Mouse (Mus musculus): ENCODE measurements around the gene Spr. TPM values are rescaled to one million over a fixed set of nuclear protein-coding genes. Genes with fewer than 3 reads are reported as not detected.
A peak's percentile ranks its signal among the peaks of the same experiment; 100 is the strongest.

Spr gene
- polyA plus RNA-seq, 1 experiment, result 72.4 TPM

DNA sequence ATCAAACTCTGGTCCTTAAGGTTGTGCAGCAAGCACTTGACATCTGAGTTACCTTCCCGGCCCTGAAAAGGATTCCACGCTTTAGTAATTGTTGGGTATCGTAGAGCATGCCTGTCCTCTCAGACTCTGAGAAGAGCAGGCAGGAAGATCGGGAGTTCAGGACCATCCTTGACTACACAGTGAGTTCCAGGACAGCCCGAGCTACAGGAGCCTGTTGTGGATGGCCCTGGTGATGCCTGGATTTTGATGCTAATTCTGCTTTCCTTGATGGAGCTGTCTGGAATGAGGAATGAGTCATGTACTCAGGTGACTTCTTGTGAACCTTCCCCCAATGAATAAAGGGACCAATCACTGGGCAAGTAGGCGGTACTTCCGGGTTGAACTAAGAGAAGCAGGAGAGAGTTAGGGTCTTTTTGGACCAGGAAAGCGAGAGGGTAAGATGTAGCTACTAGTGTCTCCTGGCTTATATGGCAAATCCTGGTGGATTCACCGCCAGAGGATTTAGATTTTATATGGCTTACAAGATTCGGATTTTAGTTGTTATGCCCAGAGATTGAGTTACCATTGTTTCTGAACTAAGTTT is 32.4 kb downstream of the Spr start:
- H3K36me3 ChIP-seq (ENCODE audit: control insufficient read depth, insufficient read depth), result no peaks in the 10 kb centered on the region
- TF ChIP-seq USF1 (IDR thresholded peaks at IDR 0.05; ENCODE audit: low read depth) (no peak), CEBPB (IDR thresholded peaks at IDR 0.05; ENCODE audit: insufficient read depth, poor library complexity, severe bottlenecking) (no peak), MYOG (IDR thresholded peaks at IDR 0.05; ENCODE audit: control insufficient read depth in 1 of 3, insufficient read depth in 1 of 3, insufficient read length in 2 of 3, low read depth in 2 of 3) (no peak), TCF12 (IDR thresholded peaks at IDR 0.05; ENCODE audit: insufficient read depth, poor library complexity, severe bottlenecking) (no peak), MAX (IDR thresholded peaks at IDR 0.05; ENCODE audit: low read depth) (no peak), POLR2AphosphoS2 (IDR thresholded peaks at IDR 0.05; ENCODE audit: insufficient read length, low read depth) (no peak), E2F4 (IDR thresholded peaks at IDR 0.05; ENCODE audit: insufficient read depth) (no peak), MYOD1 (IDR thresholded peaks at IDR 0.05; ENCODE audit: control insufficient read depth in 1 of 3, insufficient read length in 2 of 3, low read depth in 2 of 3) (no peak)
- H3K79me2 ChIP-seq (ENCODE audit: control insufficient read depth, insufficient read depth), result no peaks in the 10 kb centered on the region

DNA sequence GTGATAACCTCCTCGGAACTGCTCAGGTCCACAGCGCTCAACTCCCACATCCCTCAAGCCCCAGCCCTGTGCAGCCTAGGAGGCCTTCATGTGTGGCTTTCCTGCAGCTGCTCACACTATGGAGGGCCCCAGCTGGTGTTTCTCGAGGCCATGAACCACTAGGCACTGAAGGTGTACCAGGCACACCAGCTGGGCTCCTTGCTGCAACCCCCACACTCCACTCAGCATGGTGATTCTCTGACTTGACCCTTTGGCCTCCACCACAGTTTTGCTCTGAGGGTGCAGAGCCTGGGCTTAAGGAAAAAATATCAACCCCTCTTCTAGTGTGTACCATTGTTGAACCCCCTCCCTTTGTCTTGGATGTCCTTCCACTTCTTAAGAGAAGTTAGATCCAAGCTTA is 34.2 kb downstream of the Spr start:
- H3ac ChIP-seq (ENCODE audit: control insufficient read depth, insufficient read length), result no peak overlapping the region
- H3K4me2 ChIP-seq (ENCODE audit: low read depth), result no peak overlapping the region
- H3K36me3 ChIP-seq (ENCODE audit: control insufficient read depth, insufficient read depth), result no peaks in the 10 kb centered on the region

More for the DNA sequence above, 32.4 kb downstream of the Spr start:
- peaks cover 37% of the 10 kb centered on the region for H3K27me3 ChIP-seq (ENCODE audit: control insufficient read depth, insufficient read depth, insufficient read length)
- no peak overlapping the region for H3ac ChIP-seq (ENCODE audit: control insufficient read depth, insufficient read length)
- H3K4me2 ChIP-seq (ENCODE audit: low read depth), result no peak overlapping the region
- no peak overlapping the region for H3K4me3 ChIP-seq

DNA sequence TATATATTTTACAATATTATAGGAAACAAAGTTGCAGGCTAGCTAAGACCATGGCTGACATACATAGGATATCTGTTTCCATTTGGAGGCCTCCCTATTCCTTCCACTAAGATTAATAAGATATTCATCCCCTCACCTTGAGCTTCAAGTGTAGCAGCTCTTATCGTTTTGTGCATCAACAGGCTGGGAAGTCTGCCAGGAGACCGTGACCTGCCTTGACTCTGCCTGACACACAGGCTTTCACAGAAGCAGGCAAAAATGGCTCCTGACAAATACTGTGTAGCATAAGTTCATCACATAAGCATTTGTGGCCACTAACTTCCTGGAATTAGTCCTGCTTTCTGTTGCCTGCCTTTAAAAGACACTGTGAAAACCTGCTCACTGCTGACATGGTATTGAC is 41.1 kb downstream of the Spr start:
- peaks cover 9% of the 10 kb centered on the region for H3K27me3 ChIP-seq (ENCODE audit: control insufficient read depth, insufficient read depth, insufficient read length)
- no peak for TF ChIP-seq MYOD1 (IDR thresholded peaks at IDR 0.05; ENCODE audit: control insufficient read depth in 1 of 3, insufficient read length in 2 of 3, low read depth in 2 of 3)
- TF ChIP-seq SRF (IDR thresholded peaks at IDR 0.05; ENCODE audit: control insufficient read depth, insufficient read length, low read depth), result no peak
- TF ChIP-seq POLR2AphosphoS2 (IDR thresholded peaks at IDR 0.05; ENCODE audit: insufficient read length, low read depth), result no peak
- no peak for TF ChIP-seq CEBPB (IDR thresholded peaks at IDR 0.05; ENCODE audit: insufficient read depth, poor library complexity, severe bottlenecking)
- no peak for TF ChIP-seq TCF12 (IDR thresholded peaks at IDR 0.05; ENCODE audit: insufficient read depth, poor library complexity, severe bottlenecking)
- TF ChIP-seq REST (IDR thresholded peaks at IDR 0.05; ENCODE audit: insufficient read depth, insufficient read length), result no peak
- TF ChIP-seq TCF3 (IDR thresholded peaks at IDR 0.05; ENCODE audit: insufficient read length, low read depth), result no peak
- no peak for TF ChIP-seq MAX (IDR thresholded peaks at IDR 0.05; ENCODE audit: low read depth)
- no peak for TF ChIP-seq USF1 (IDR thresholded peaks at IDR 0.05; ENCODE audit: low read depth)
- TF ChIP-seq MYOG (IDR thresholded peaks at IDR 0.05; ENCODE audit: control insufficient read depth in 1 of 3, insufficient read depth in 1 of 3, insufficient read length in 2 of 3, low read depth in 2 of 3), result no peak
- TF ChIP-seq E2F4 (IDR thresholded peaks at IDR 0.05; ENCODE audit: insufficient read depth), result no peak
- TF ChIP-seq POLR2A (IDR thresholded peaks at IDR 0.05; ENCODE audit: insufficient read length, low read depth), result no peak
- H3K4me3 ChIP-seq, result no peak overlapping the region
- no peaks in the 10 kb centered on the region for H3K79me2 ChIP-seq (ENCODE audit: control insufficient read depth, insufficient read depth)
- no peaks in the 10 kb centered on the region for H3K36me3 ChIP-seq (ENCODE audit: control insufficient read depth, insufficient read depth)
- H3ac ChIP-seq (ENCODE audit: control insufficient read depth, insufficient read length), result no peak overlapping the region
- no peak overlapping the region for H3K4me2 ChIP-seq (ENCODE audit: low read depth)

More for the DNA sequence above, 34.2 kb downstream of the Spr start:
- H3K79me2 ChIP-seq (ENCODE audit: control insufficient read depth, insufficient read depth), result no peaks in the 10 kb centered on the region
- H3K27me3 ChIP-seq (ENCODE audit: control insufficient read depth, insufficient read depth, insufficient read length), result peaks cover 37% of the 10 kb centered on the region
- TF ChIP-seq USF1 (IDR thresholded peaks at IDR 0.05; ENCODE audit: low read depth), result no peak
- TF ChIP-seq E2F4 (IDR thresholded peaks at IDR 0.05; ENCODE audit: insufficient read depth), result no peak
- TF ChIP-seq MYOD1 (IDR thresholded peaks at IDR 0.05; ENCODE audit: control insufficient read depth in 1 of 3, insufficient read length in 2 of 3, low read depth in 2 of 3), result no peak
- no peak for TF ChIP-seq MYOG (IDR thresholded peaks at IDR 0.05; ENCODE audit: control insufficient read depth in 1 of 3, insufficient read depth in 1 of 3, insufficient read length in 2 of 3, low read depth in 2 of 3)
- TF ChIP-seq REST (IDR thresholded peaks at IDR 0.05; ENCODE audit: insufficient read depth, insufficient read length), result no peak
- TF ChIP-seq MAX (IDR thresholded peaks at IDR 0.05; ENCODE audit: low read depth), result no peak
- TF ChIP-seq POLR2AphosphoS2 (IDR thresholded peaks at IDR 0.05; ENCODE audit: insufficient read length, low read depth), result no peak
- TF ChIP-seq TCF12 (IDR thresholded peaks at IDR 0.05; ENCODE audit: insufficient read depth, poor library complexity, severe bottlenecking), result no peak
- TF ChIP-seq CEBPB (IDR thresholded peaks at IDR 0.05; ENCODE audit: insufficient read depth, poor library complexity, severe bottlenecking), result no peak
- TF ChIP-seq POLR2A (IDR thresholded peaks at IDR 0.05; ENCODE audit: insufficient read length, low read depth), result no peak
- TF ChIP-seq TCF3 (IDR thresholded peaks at IDR 0.05; ENCODE audit: insufficient read length, low read depth), result no peak
- no peak for TF ChIP-seq SRF (IDR thresholded peaks at IDR 0.05; ENCODE audit: control insufficient read depth, insufficient read length, low read depth)
- H3K4me3 ChIP-seq, result no peak overlapping the region

DNA sequence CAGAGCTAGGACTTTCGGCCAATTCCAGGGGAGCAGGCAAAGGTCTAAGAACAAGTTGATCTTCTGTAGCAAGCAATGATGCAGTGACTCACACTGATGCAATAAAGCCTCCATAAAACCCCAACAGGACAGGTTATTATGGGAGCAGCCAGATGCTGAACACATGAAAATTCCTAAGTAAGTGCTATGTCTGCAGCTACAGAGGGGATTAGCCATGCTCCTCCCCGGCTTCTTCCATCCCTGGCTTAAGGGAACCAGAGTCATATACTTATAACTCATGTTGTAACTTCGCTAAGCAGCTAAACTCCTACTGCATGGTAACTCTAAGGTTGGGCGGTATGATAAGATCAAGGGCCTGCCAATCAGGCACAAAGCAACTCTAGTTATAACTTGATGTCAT is 50.1 kb downstream of the Spr start:
- Histone ChIP-seq H3K27me3 (ENCODE audit: control insufficient read depth, insufficient read depth, insufficient read length) (no peaks in the 10 kb centered on the region), H3K4me2 (ENCODE audit: low read depth) (peak overlapping the region; percentile 30), H3ac (ENCODE audit: control insufficient read depth, insufficient read length) (no peak overlapping the region), H3K4me3 (no peak overlapping the region), H3K36me3 (ENCODE audit: control insufficient read depth, insufficient read depth) (no peaks in the 10 kb centered on the region), H3K79me2 (ENCODE audit: control insufficient read depth, insufficient read depth) (no peaks in the 10 kb centered on the region)
- TF ChIP-seq USF1 (IDR thresholded peaks at IDR 0.05; ENCODE audit: low read depth) (no peak), CEBPB (IDR thresholded peaks at IDR 0.05; ENCODE audit: insufficient read depth, poor library complexity, severe bottlenecking) (peak; percentile 80; the same call in 1 of the 2 replicates)

DNA sequence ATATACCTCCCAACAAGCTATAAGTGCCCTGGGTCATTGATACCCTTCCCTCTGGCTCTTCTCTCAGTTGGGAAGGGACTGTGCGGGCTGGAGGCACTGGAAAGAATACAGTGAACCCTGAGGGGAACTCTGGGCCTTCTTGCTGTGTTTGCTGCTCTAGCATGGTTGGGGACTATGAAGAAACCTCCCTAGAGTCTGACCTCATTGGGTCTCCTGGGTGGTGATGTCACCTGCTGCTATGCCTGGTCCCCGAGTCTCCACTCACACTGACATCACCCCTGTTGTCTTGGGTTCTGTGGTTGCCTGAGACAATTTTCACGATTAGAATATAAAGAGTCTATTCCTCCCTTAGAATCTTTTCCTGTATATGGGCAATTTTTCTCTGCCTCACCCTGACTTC is 50.9 kb downstream of the Spr start:
- Histone ChIP-seq H3K4me3 (no peak overlapping the region), H3K36me3 (ENCODE audit: control insufficient read depth, insufficient read depth) (no peaks in the 10 kb centered on the region), H3K27me3 (ENCODE audit: control insufficient read depth, insufficient read depth, insufficient read length) (peaks cover 5% of the 10 kb centered on the region), H3ac (ENCODE audit: control insufficient read depth, insufficient read length) (no peak overlapping the region), H3K79me2 (ENCODE audit: control insufficient read depth, insufficient read depth) (no peaks in the 10 kb centered on the region), H3K4me2 (ENCODE audit: low read depth) (peak overlapping the region; percentile 30)
- TF ChIP-seq POLR2A (IDR thresholded peaks at IDR 0.05; ENCODE audit: insufficient read length, low read depth) (no peak), MAX (IDR thresholded peaks at IDR 0.05; ENCODE audit: low read depth) (no peak), TCF12 (IDR thresholded peaks at IDR 0.05; ENCODE audit: insufficient read depth, poor library complexity, severe bottlenecking) (no peak), CEBPB (IDR thresholded peaks at IDR 0.05; ENCODE audit: insufficient read depth, poor library complexity, severe bottlenecking) (no peak), E2F4 (IDR thresholded peaks at IDR 0.05; ENCODE audit: insufficient read depth) (no peak), REST (IDR thresholded peaks at IDR 0.05; ENCODE audit: insufficient read depth, insufficient read length) (no peak), USF1 (IDR thresholded peaks at IDR 0.05; ENCODE audit: low read depth) (no peak), MYOD1 (IDR thresholded peaks at IDR 0.05; ENCODE audit: control insufficient read depth in 1 of 3, insufficient read length in 2 of 3, low read depth in 2 of 3) (no peak), SRF (IDR thresholded peaks at IDR 0.05; ENCODE audit: control insufficient read depth, insufficient read length, low read depth) (no peak), POLR2AphosphoS2 (IDR thresholded peaks at IDR 0.05; ENCODE audit: insufficient read length, low read depth) (no peak), TCF3 (IDR thresholded peaks at IDR 0.05; ENCODE audit: insufficient read length, low read depth) (no peak)

Measured in myocyte (in vitro differentiated cells).